Mouse (Mus musculus) midbrain, postnatal 0 days (tissue): ENCODE results near the gene Guca1a. TPM values are rescaled to one million over a fixed set of nuclear protein-coding genes. Genes with fewer than 3 reads are reported as not detected.
A peak's percentile ranks its signal among the peaks of the same experiment; 100 is the strongest.
"Not testable (repeated sequence)": the region's sequence is repeated elsewhere in the genome, so short reads cannot be mapped to it uniquely, and the experiment has no call there.

ENCODE experiments used
- ATAC-seq: fragments of 200-750 bp; cut with Nextera tagmentation; 2 replicates; pipeline ENCODE4 v1.8.0; 2017; ENCODE audit warnings: moderate number of reproducible peaks, mild to moderate bottlenecking, moderate TSS enrichment, moderate library complexity; ENCODE audit not compliant: low FRiP score
- DNase-seq: peaks from one replicate; pipeline ENCODE4 v3.0.0-alpha.2; 2015; ENCODE audit warnings: low spot score
- H3K27ac ChIP-seq: fragments of 300-500 bp; sonication (generic); 2 replicates; pipeline ENCODE4 v1.5.1; 2014; ENCODE audit warnings: low read depth, mild to moderate bottlenecking, low read length, mixed read lengths
- H3K27me3 ChIP-seq: fragments of 300-500 bp; sonication (generic); 2 replicates; pipeline ENCODE4 v1.6.1; 2014; ENCODE audit warnings: low read length, control low read depth, mixed read lengths; ENCODE audit not compliant: insufficient read depth
- H3K36me3 ChIP-seq: fragments of 300-500 bp; sonication (generic); 2 replicates; pipeline ENCODE4 v1.6.1; 2014; ENCODE audit warnings: low read length, control low read depth, mixed read lengths; ENCODE audit not compliant: insufficient read depth
- H3K4me1 ChIP-seq: fragments of 300-500 bp; sonication (generic); 2 replicates; pipeline ENCODE4 v1.6.1; 2014; ENCODE audit warnings: mild to moderate bottlenecking, control low read depth, antibody characterized with exemption, low read length, mixed read lengths; ENCODE audit not compliant: insufficient read depth
- H3K4me2 ChIP-seq: fragments of 300-500 bp; sonication (generic); 2 replicates; pipeline ENCODE4 v1.6.1; 2014; ENCODE audit warnings: low read depth, mild to moderate bottlenecking, low read length, mixed read lengths; ENCODE audit not compliant: poor library complexity, severe bottlenecking
- H3K4me3 ChIP-seq: fragments of 300-500 bp; sonication (generic); 2 replicates; pipeline ENCODE4 v1.5.1; 2014; ENCODE audit warnings: low read depth, mild to moderate bottlenecking, low read length, moderate library complexity
- H3K9ac ChIP-seq: fragments of 300-500 bp; sonication (generic); replicated peaks from 2 replicates; pipeline ENCODE4 v1.6.1; 2014; ENCODE audit warnings: mild to moderate bottlenecking, low read length, moderate library complexity, mixed read lengths; ENCODE audit not compliant: poor library complexity, severe bottlenecking
- H3K9me3 ChIP-seq: fragments of 300-500 bp; sonication (generic); 2 replicates; pipeline ENCODE4 v1.6.1; 2016; ENCODE audit warnings: low read length, control low read depth
- CTCF ChIP-seq: IDR thresholded peaks from 2 replicates; pipeline ENCODE4 v1.5.1; 2016; ENCODE audit warnings: antibody characterized with exemption, mild to moderate bottlenecking
- WGBS: fragments of 180-500 bp; shearing (Covaris S2); extraction: QIAGEN DNeasy Blood & Tissue Kit; methylation state at CpG from one replicate; pipeline ENCODE4 v1.1.7; 2014; 5-methylcytosine and 5-hydroxymethylcytosine counted together
- polyA plus RNA-seq: library from polyadenylated mRNA; unstranded; fragments of >200 nt; fragmentation: Nextera tagmentation; extraction: Ambion mirVana; gene quantifications from 2 replicates; pipeline ENCODE4 v1.2.1, GENCODE M21; 2015
- total RNA-seq: library from RNA; depleted of rRNA; stranded (reverse); fragments of >200 nt; gene quantifications from 2 replicates; pipeline ENCODE4 v1.2.3, GENCODE M21; 2014

The Guca1a gene
- total and polyA plus RNA-seq, 2 experiments from 2014 or later, result 1.3 TPM; not detected in 1

GRCm38 (mm10) chr17:47424186-47424585 lies 23.8 kb upstream of the Guca1a start:
- WGBS, result 75% methylated on average over 6 of the region's 6 CpGs
- Histone ChIP-seq H3K27ac (no peak overlapping the region), H3K9me3 (no peaks in the 10 kb centered on the region), H3K4me3 (no peak overlapping the region), H3K36me3 (no peaks in the 10 kb centered on the region), H3K4me2 (no peak overlapping the region), H3K27me3 (no peaks in the 10 kb centered on the region), H3K4me1 (0 out of 2 replicates have a peak, but pooled peaks cover 3% of the 10 kb centered on the region), H3K9ac (no peak overlapping the region)
- DNase-seq, result no peak
- no peak for ATAC-seq
- TF ChIP-seq CTCF, result no peak

DNA sequence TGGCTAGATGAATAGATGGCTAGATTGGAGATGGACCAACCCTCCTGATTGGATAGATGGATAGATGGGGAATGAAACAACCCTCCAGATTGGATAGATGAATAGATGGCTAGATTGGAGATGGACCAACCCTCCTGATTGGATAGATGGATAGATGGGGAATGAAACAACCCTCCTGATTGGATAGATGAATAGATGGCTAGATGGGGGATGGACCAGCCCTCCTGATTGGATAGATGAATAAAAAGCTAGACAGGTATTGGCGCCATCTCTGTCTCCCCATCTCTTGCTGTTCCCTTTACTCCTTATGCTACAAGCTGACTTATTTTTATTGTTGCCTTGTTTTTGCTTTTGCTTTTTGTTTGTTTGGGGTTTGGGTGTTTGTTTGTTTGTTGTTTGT lies 22.2 kb upstream of the Guca1a start:
- H3K4me1 ChIP-seq, H3K36me3 ChIP-seq, H3K4me2 ChIP-seq, H3K27ac ChIP-seq, H3K4me3 ChIP-seq, ATAC-seq, H3K9ac ChIP-seq, H3K27me3 ChIP-seq, DNase-seq, H3K9me3 ChIP-seq: not testable (repeated sequence)
- 95% methylated on average over 1 of the region's 1 CpGs for WGBS

GRCm38 (mm10) chr17:47421566-47421965 lies 21.2 kb upstream of the Guca1a start:
- ATAC-seq, result no peak
- no peak for TF ChIP-seq CTCF
- Histone ChIP-seq H3K27ac (no peak overlapping the region), H3K9me3 (no peaks in the 10 kb centered on the region), H3K9ac (no peak overlapping the region), H3K27me3 (no peaks in the 10 kb centered on the region), H3K36me3 (no peaks in the 10 kb centered on the region), H3K4me1 (no peaks in the 10 kb centered on the region), H3K4me2 (no peak overlapping the region), H3K4me3 (no peak overlapping the region)
- DNase-seq, result no peak
- WGBS, result 82% methylated on average over 3 of the region's 3 CpGs

GRCm38 (mm10) chr17:47420195-47420594 lies 19.8 kb upstream of the Guca1a start:
- H3K27ac ChIP-seq, result no peak overlapping the region
- H3K9me3 ChIP-seq, result no peaks in the 10 kb centered on the region
- TF ChIP-seq CTCF, result no peak
- DNase-seq, result no peak
- no peak overlapping the region for H3K4me3 ChIP-seq
- WGBS, result 92% methylated on average over 2 of the region's 2 CpGs
- H3K4me2 ChIP-seq, result no peak overlapping the region
- ATAC-seq, result no peak
- no peaks in the 10 kb centered on the region for H3K27me3 ChIP-seq
- H3K4me1 ChIP-seq, result no peaks in the 10 kb centered on the region
- no peak overlapping the region for H3K9ac ChIP-seq
- H3K36me3 ChIP-seq, result no peaks in the 10 kb centered on the region

- peak; percentile 65 for ATAC-seq
- Histone ChIP-seq H3K4me2 (peak overlapping the region; percentile 51), H3K9ac (peak overlapping the region; percentile 42), H3K27ac (peak overlapping the region; percentile 26; the same call in 1 of the 2 replicates), H3K27me3 (peaks cover 18% of the 10 kb centered on the region), H3K4me3 (peak overlapping the region; percentile 31)
- H3K9me3 ChIP-seq, DNase-seq, H3K36me3 ChIP-seq, H3K4me1 ChIP-seq: not testable (repeated sequence)
- WGBS, result 2% methylated on average over 74 of the region's 74 CpGs
Measured at GRCm38 (mm10) chr17:47409897-47410861, 9.8 kb upstream of the Guca1a start.

- 29% methylated on average over 8 of the region's 8 CpGs for WGBS
- Histone ChIP-seq H3K9me3 (no peaks in the 10 kb centered on the region), H3K27ac (no peak overlapping the region), H3K27me3 (peaks cover 18% of the 10 kb centered on the region), H3K4me2 (no peak overlapping the region), H3K9ac (no peak overlapping the region), H3K4me3 (no peak overlapping the region), H3K36me3 (no peaks in the 10 kb centered on the region), H3K4me1 (no peaks in the 10 kb centered on the region)
- DNase-seq (peak; percentile 51), ATAC-seq (no peak)
- peak; percentile 65 for TF ChIP-seq CTCF
Measured at GRCm38 (mm10) chr17:47408558-47408898, 8.1 kb upstream of the Guca1a start.
